Mouse (Mus musculus): ENCODE data around the gene Plrg1. TPM values are rescaled to one million over a fixed set of nuclear protein-coding genes. Genes with fewer than 3 reads are reported as not detected.
A peak's percentile ranks its signal among the peaks of the same experiment; 100 is the strongest.

The Plrg1 gene
- polyA plus RNA-seq, 1 experiment from 2014 or later, result 109 TPM

DNA sequence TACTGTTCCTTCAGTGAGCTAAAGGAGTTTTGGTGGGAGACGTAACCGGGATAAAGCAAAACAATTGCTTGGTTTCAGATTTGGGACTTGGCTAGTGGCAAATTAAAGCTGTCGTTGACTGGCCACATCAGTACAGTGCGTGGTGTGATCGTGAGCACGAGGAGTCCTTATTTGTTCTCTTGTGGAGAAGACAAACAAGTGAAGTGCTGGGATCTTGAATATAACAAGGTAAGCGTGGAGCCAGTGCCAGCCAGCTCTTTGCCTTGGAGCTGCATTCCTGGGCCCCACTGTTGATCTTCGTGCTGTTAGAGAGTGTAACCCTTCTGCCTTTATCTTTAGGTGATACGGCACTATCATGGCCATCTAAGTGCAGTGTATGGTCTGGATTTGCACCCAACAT lies 12.6 kb downstream of the Plrg1 start:
- H3K9me3 ChIP-seq (ENCODE audit: control insufficient read depth, low read length), result no peaks in the 10 kb centered on the region
- 93% methylated on average over 9 of the region's 9 CpGs for WGBS

GRCm38 (mm10) chr3:83068869-83069268 lies 13.5 kb downstream of the Plrg1 start:
- no peaks in the 10 kb centered on the region for H3K27me3 ChIP-seq (ENCODE audit: control insufficient read depth, insufficient read depth, low read length)
- no peak overlapping the region for H3K4me2 ChIP-seq (replicated peaks; ENCODE audit: low read depth, low read length)
- H3K36me3 ChIP-seq (ENCODE audit: control insufficient read depth, insufficient read depth, low read length), result peaks cover 75% of the 10 kb centered on the region
- WGBS, result 97% methylated on average over 13 of the region's 13 CpGs
- H3K4me3 ChIP-seq (ENCODE audit: low read length), result no peak overlapping the region
- no peaks in the 10 kb centered on the region for H3K9me3 ChIP-seq (ENCODE audit: control insufficient read depth, low read length)
- no peak overlapping the region for H3K9ac ChIP-seq (ENCODE audit: low read depth, low read length)
- H3K27ac ChIP-seq (ENCODE audit: low read depth, low read length), result no peak overlapping the region
- ATAC-seq (ENCODE audit: low FRiP score, low TSS enrichment), result no peak
- H3K4me1 ChIP-seq (ENCODE audit: control insufficient read depth, insufficient read depth, low read length), result no peaks in the 10 kb centered on the region

More for the DNA sequence above, 12.6 kb downstream of the Plrg1 start:
- H3K4me2 ChIP-seq (replicated peaks; ENCODE audit: low read depth, low read length), result no peak overlapping the region
- no peaks in the 10 kb centered on the region for H3K27me3 ChIP-seq (ENCODE audit: control insufficient read depth, insufficient read depth, low read length)
- ATAC-seq (ENCODE audit: low FRiP score, low TSS enrichment), result no peak
- no peak overlapping the region for H3K4me3 ChIP-seq (ENCODE audit: low read length)
- peaks cover 81% of the 10 kb centered on the region for H3K36me3 ChIP-seq (ENCODE audit: control insufficient read depth, insufficient read depth, low read length)
- H3K9ac ChIP-seq (ENCODE audit: low read depth, low read length), result no peak overlapping the region
- no peak overlapping the region for H3K27ac ChIP-seq (ENCODE audit: low read depth, low read length)
- H3K4me1 ChIP-seq (ENCODE audit: control insufficient read depth, insufficient read depth, low read length), result no peaks in the 10 kb centered on the region

- Histone ChIP-seq H3K4me1 (ENCODE audit: control insufficient read depth, insufficient read depth, low read length) (no peaks in the 10 kb centered on the region), H3K4me2 (replicated peaks; ENCODE audit: low read depth, low read length) (no peak overlapping the region), H3K27ac (ENCODE audit: low read depth, low read length) (no peak overlapping the region), H3K4me3 (ENCODE audit: low read length) (no peak overlapping the region), H3K36me3 (ENCODE audit: control insufficient read depth, insufficient read depth, low read length) (peaks cover 71% of the 10 kb centered on the region), H3K27me3 (ENCODE audit: control insufficient read depth, insufficient read depth, low read length) (no peaks in the 10 kb centered on the region), H3K9me3 (ENCODE audit: control insufficient read depth, low read length) (no peaks in the 10 kb centered on the region), H3K9ac (ENCODE audit: low read depth, low read length) (no peak overlapping the region)
- 83% methylated on average over 4 of the region's 4 CpGs for WGBS
- ATAC-seq (ENCODE audit: low FRiP score, low TSS enrichment), result no peak
Measured at GRCm38 (mm10) chr3:83070231-83070630, 14.9 kb downstream of the Plrg1 start.

DNA sequence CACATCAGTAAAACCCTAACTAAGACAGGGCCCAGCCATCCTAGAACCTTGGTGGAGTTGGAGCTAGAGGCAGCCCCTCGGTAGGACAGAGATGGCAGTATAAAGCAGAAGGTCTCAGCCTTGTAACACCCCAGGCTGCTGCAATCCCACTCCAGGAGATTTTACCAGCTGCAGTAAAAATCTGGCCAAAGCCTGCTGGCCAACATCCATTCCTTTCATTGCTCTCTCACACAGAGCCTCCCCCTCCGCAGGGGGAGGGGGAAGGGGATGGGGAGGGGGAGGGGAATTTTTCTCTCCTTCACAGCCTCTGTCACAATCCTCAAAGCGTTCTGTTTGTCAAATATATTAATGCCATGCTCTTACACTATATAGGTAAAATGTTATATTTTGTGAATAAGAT lies 21.2 kb downstream of the Plrg1 start:
- no peak for ATAC-seq (ENCODE audit: low FRiP score, low TSS enrichment)
- 12% methylated on average over 3 of the region's 3 CpGs for WGBS
- no peak overlapping the region for H3K27ac ChIP-seq (ENCODE audit: low read depth, low read length)
- H3K36me3 ChIP-seq (ENCODE audit: control insufficient read depth, insufficient read depth, low read length), result peaks cover 14% of the 10 kb centered on the region
- no peaks in the 10 kb centered on the region for H3K4me1 ChIP-seq (ENCODE audit: control insufficient read depth, insufficient read depth, low read length)
- no peak overlapping the region for H3K4me2 ChIP-seq (replicated peaks; ENCODE audit: low read depth, low read length)
- no peak overlapping the region for H3K9ac ChIP-seq (ENCODE audit: low read depth, low read length)
- no peaks in the 10 kb centered on the region for H3K27me3 ChIP-seq (ENCODE audit: control insufficient read depth, insufficient read depth, low read length)
- H3K9me3 ChIP-seq (ENCODE audit: control insufficient read depth, low read length), result no peaks in the 10 kb centered on the region
- no peak overlapping the region for H3K4me3 ChIP-seq (ENCODE audit: low read length)

- no peak overlapping the region for H3K9ac ChIP-seq (ENCODE audit: low read depth, low read length)
- H3K4me1 ChIP-seq (ENCODE audit: control insufficient read depth, insufficient read depth, low read length), result no peaks in the 10 kb centered on the region
- ATAC-seq (ENCODE audit: low FRiP score, low TSS enrichment), result peak; percentile 88
- H3K27me3 ChIP-seq (ENCODE audit: control insufficient read depth, insufficient read depth, low read length), result no peaks in the 10 kb centered on the region
- H3K4me3 ChIP-seq (ENCODE audit: low read length), result peak overlapping the region; percentile 34
- WGBS, result 1% methylated on average over 11 of the region's 11 CpGs
- H3K4me2 ChIP-seq (replicated peaks; ENCODE audit: low read depth, low read length), result peak overlapping the region; percentile 63
- H3K27ac ChIP-seq (ENCODE audit: low read depth, low read length), result no peak overlapping the region
- no peaks in the 10 kb centered on the region for H3K36me3 ChIP-seq (ENCODE audit: control insufficient read depth, insufficient read depth, low read length)
- H3K9me3 ChIP-seq (ENCODE audit: control insufficient read depth, low read length), result no peaks in the 10 kb centered on the region
Measured at GRCm38 (mm10) chr3:83080567-83081055, 25.3 kb downstream of the Plrg1 start.

DNA sequence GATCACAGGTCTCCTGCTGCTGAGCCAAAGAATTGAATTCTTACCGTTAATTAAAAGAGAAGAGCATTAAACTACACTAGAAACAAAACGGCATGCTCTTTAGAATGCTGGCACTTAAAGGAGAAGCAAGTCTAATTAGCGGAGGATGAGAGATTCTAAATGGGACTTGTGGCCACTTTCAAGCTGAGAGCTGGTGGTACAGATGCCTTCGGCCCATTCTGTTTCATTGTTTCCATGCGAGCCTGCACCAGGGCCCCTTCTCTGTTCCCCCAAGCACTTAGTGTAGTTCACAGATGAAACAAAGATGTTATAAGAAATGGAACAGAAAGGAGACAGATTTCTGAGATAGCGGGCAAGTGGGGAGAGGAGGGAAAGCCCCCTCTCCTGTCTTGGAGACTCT lies 42.3 kb downstream of the Plrg1 start:
- Histone ChIP-seq H3K4me1 (ENCODE audit: control insufficient read depth, insufficient read depth, low read length) (0 out of 2 replicates have a peak, but pooled peaks cover 5% of the 10 kb centered on the region), H3K4me3 (ENCODE audit: low read length) (no peak overlapping the region), H3K4me2 (replicated peaks; ENCODE audit: low read depth, low read length) (no peak overlapping the region), H3K36me3 (ENCODE audit: control insufficient read depth, insufficient read depth, low read length) (no peaks in the 10 kb centered on the region), H3K9me3 (ENCODE audit: control insufficient read depth, low read length) (no peaks in the 10 kb centered on the region), H3K27me3 (ENCODE audit: control insufficient read depth, insufficient read depth, low read length) (no peaks in the 10 kb centered on the region), H3K27ac (ENCODE audit: low read depth, low read length) (no peak overlapping the region), H3K9ac (ENCODE audit: low read depth, low read length) (no peak overlapping the region)
- 85% methylated on average over 6 of the region's 6 CpGs for WGBS
- ATAC-seq (ENCODE audit: low FRiP score, low TSS enrichment), result no peak

DNA sequence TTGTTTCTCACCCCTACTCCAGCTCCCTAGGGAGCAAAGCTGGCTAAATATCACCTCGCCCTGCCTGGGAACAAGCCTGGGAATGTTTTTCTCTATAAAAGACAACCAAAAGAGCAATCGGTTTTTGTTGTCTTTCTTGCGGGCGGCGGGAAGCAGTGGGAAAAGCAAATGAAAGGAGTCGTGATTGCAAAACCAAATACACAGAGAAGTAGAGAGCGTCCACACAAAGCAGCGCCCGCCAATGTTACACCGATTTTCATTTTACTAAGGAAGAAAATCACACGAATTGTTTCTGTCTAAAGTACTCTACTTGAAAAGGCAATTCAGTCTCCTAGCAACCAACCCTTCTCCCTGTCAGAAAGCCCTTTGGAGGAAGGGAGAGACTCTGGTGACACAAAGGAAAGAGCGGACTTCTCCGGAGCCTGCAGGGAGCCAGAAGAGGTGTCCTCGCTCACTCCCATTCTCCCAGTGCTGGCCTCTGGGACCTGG lies 43.3 kb downstream of the Plrg1 start:
- ATAC-seq (ENCODE audit: low FRiP score, low TSS enrichment), result no peak
- H3K36me3 ChIP-seq (ENCODE audit: control insufficient read depth, insufficient read depth, low read length), result no peaks in the 10 kb centered on the region
- peak overlapping the region; percentile 45 for H3K4me2 ChIP-seq (replicated peaks; ENCODE audit: low read depth, low read length)
- H3K27me3 ChIP-seq (ENCODE audit: control insufficient read depth, insufficient read depth, low read length), result no peaks in the 10 kb centered on the region
- 0 out of 2 replicates have a peak, but pooled peaks cover 5% of the 10 kb centered on the region for H3K4me1 ChIP-seq (ENCODE audit: control insufficient read depth, insufficient read depth, low read length)
- no peak overlapping the region for H3K27ac ChIP-seq (ENCODE audit: low read depth, low read length)
- H3K4me3 ChIP-seq (ENCODE audit: low read length), result peak overlapping the region; percentile 15; the same call in 1 of the 2 replicates
- H3K9ac ChIP-seq (ENCODE audit: low read depth, low read length), result peak overlapping the region; percentile 7; the same call in 1 of the 2 replicates
- 10% methylated on average over 14 of the region's 14 CpGs for WGBS
- H3K9me3 ChIP-seq (ENCODE audit: control insufficient read depth, low read length), result no peaks in the 10 kb centered on the region

GRCm38 (mm10) chr3:83099139-83099538 lies 43.8 kb downstream of the Plrg1 start:
- Histone ChIP-seq H3K9ac (ENCODE audit: low read depth, low read length) (no peak overlapping the region), H3K27ac (ENCODE audit: low read depth, low read length) (no peak overlapping the region), H3K27me3 (ENCODE audit: control insufficient read depth, insufficient read depth, low read length) (no peaks in the 10 kb centered on the region), H3K4me1 (ENCODE audit: control insufficient read depth, insufficient read depth, low read length) (0 out of 2 replicates have a peak, but pooled peaks cover 5% of the 10 kb centered on the region), H3K4me3 (ENCODE audit: low read length) (no peak overlapping the region; the same call in 1 of the 2 replicates), H3K4me2 (replicated peaks; ENCODE audit: low read depth, low read length) (peak overlapping the region; percentile 45), H3K9me3 (ENCODE audit: control insufficient read depth, low read length) (no peaks in the 10 kb centered on the region), H3K36me3 (ENCODE audit: control insufficient read depth, insufficient read depth, low read length) (no peaks in the 10 kb centered on the region)
- ATAC-seq (ENCODE audit: low FRiP score, low TSS enrichment), result no peak
- WGBS, result 89% methylated on average over 1 of the region's 1 CpGs

- H3K4me1 ChIP-seq (ENCODE audit: control insufficient read depth, insufficient read depth, low read length), result 0 out of 2 replicates have a peak, but pooled peaks cover 5% of the 10 kb centered on the region
- no peak overlapping the region for H3K4me2 ChIP-seq (replicated peaks; ENCODE audit: low read depth, low read length)
- no peaks in the 10 kb centered on the region for H3K36me3 ChIP-seq (ENCODE audit: control insufficient read depth, insufficient read depth, low read length)
- no peak overlapping the region for H3K27ac ChIP-seq (ENCODE audit: low read depth, low read length)
- WGBS, result 74% methylated on average over 6 of the region's 6 CpGs
- no peak overlapping the region for H3K9ac ChIP-seq (ENCODE audit: low read depth, low read length)
- H3K9me3 ChIP-seq (ENCODE audit: control insufficient read depth, low read length), result no peaks in the 10 kb centered on the region
- no peaks in the 10 kb centered on the region for H3K27me3 ChIP-seq (ENCODE audit: control insufficient read depth, insufficient read depth, low read length)
- ATAC-seq (ENCODE audit: low FRiP score, low TSS enrichment), result no peak
- H3K4me3 ChIP-seq (ENCODE audit: low read length), result no peak overlapping the region
Measured at GRCm38 (mm10) chr3:83099651-83100050, 44.3 kb downstream of the Plrg1 start.

Measured in kidney, embryonic 14.5 days (tissue).